Mouse (Mus musculus): ENCODE measurements around the gene Kdm1b.

Kdm1b gene

GRCm38 (mm10) chr13:47111185-47111584 is 67.9 kb downstream of the Kdm1b start:
- no peak for DNase-seq (ENCODE audit: low spot score)

GRCm38 (mm10) chr13:47112056-47112455 is 68.8 kb downstream of the Kdm1b start:
- DNase-seq (ENCODE audit: low spot score) = no peak

- DNase-seq (ENCODE audit: low spot score) = peak; percentile 91
Observed at GRCm38 (mm10) chr13:47112924-47113323, 69.6 kb downstream of the Kdm1b start.

GRCm38 (mm10) chr13:47116000-47116399 is 72.7 kb downstream of the Kdm1b start:
- DNase-seq (ENCODE audit: low spot score) = no peak

GRCm38 (mm10) chr13:47121333-47121889 is 78.1 kb downstream of the Kdm1b start:
- DNase-seq (ENCODE audit: low spot score) = no peak

- DNase-seq (ENCODE audit: low spot score) = no peak
Observed at GRCm38 (mm10) chr13:47122537-47123430, 79.5 kb downstream of the Kdm1b start, which contains the start of gene Rnf144b. Rnf144b (plus strand) TSS chr13:47122656.

GRCm38 (mm10) chr13:47124449-47124848 is 81.2 kb downstream of the Kdm1b start:
- no peak for DNase-seq (ENCODE audit: low spot score)

GRCm38 (mm10) chr13:47124986-47125385 is 81.7 kb downstream of the Kdm1b start:
- DNase-seq (ENCODE audit: low spot score) = no peak

- no peak for DNase-seq (ENCODE audit: low spot score)
Observed at GRCm38 (mm10) chr13:47125595-47125994, 82.3 kb downstream of the Kdm1b start.

GRCm38 (mm10) chr13:47129090-47129489 is 85.8 kb downstream of the Kdm1b start:
- no peak for DNase-seq (ENCODE audit: low spot score)

- DNase-seq (ENCODE audit: low spot score) = no peak
Observed at GRCm38 (mm10) chr13:47133058-47133457, 89.8 kb downstream of the Kdm1b start.

- DNase-seq (ENCODE audit: low spot score) = no peak
Observed at GRCm38 (mm10) chr13:47134836-47135235, 91.5 kb downstream of the Kdm1b start.

Measured in c-Kit-positive CD71-positive TER-119-positive erythroid progenitor cells, embryonic 14.5 days (primary cell).